Mouse (Mus musculus): ENCODE measurements around the gene Rnaset2a. TPM values are rescaled to one million over a fixed set of nuclear protein-coding genes. Genes with fewer than 3 reads are reported as not detected.
A peak's percentile ranks its signal among the peaks of the same experiment; 100 is the strongest.
"Not testable (repeated sequence)": the region's sequence is repeated elsewhere in the genome, so short reads cannot be mapped to it uniquely, and the experiment has no call there.

The Rnaset2a gene
- polyA plus RNA-seq, 1 experiment from 2014 or later = 12.6 TPM

DNA sequence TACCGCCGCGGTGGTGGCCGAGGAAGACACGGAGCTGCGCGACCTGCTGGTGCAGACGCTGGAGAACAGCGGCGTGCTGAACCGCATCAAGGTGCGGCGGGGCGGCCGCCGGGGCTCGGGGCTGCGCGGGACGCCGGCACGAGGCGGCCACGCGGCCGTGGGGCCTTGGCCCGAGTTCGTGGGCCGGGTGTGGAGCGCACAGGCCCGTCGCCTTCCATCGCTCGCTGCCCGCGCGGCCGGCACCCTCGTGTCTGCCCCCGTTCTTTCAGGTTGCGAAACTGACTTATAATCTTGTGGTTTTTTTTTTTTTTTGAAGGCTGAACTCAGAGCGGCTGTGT lies 17.7 kb upstream of the Rnaset2a start:
- H3K4me1 ChIP-seq; H3K27me3 ChIP-seq (replicated peaks); H3K9me3 ChIP-seq (replicated peaks): not testable (repeated sequence)
- peak overlapping the region; percentile 60; the same call in 1 of the 2 replicates for H3K27ac ChIP-seq (replicated peaks)
- peak overlapping the region; percentile 48 for H3K4me2 ChIP-seq
- peak overlapping the region; percentile 50 for H3K4me3 ChIP-seq (replicated peaks)
- peak overlapping the region; percentile 47 for H3K9ac ChIP-seq (replicated peaks)
- peak; percentile 46 for ATAC-seq (ENCODE audit: low FRiP score)
- 0% methylated on average over 35 of the region's 42 CpGs for WGBS
- peaks cover 13% of the 10 kb centered on the region for H3K36me3 ChIP-seq

DNA sequence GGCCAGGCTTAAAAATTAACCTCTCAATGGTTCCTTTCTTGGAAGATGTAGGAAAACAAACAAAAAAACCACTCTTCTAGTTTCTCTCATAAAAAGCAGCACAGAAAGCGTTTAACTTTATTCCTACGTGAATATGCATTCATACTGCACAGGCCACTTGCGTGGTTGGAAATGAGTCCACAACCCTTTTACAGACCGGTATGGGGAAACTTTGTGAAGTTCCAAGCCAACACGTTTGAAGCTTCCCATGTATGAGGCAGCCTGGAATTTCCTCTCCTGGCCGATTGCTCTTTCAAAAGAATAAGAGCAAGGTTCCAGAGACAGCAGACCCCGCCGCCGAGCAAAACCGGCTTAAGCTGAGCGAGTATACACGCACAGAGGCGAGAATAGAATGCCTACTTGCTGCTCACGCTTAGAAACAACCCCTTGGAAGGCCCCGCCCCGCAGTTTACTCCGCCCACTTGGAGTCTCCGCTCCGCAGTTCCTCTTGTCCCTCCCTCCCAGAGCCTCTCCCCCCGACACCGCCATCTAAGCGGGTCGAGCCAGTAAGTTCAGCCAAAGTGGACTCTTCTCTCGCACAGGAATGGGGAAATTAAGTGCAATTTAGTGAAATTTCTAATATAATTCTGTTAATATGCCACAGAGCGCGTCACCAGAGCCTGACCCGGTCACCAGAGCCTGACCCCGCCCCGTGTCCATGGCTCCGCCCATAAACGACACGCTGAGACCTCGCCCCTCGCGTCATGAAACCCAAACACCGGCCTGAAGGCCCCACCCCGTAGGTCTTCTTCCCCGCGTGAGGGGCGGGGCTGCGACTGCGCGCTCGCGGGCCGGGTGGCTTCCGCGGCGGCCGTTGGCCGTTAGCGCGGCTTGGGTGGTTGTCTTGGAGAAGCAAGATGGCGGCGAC lies 17.1 kb upstream of the Rnaset2a start, which contains the start of gene Fgfr1op:
Gene Fgfr1op, plus strand, starts transcription at position 801 of the 907 bp plus-strand sequence.
- Histone ChIP-seq H3K9ac (replicated peaks) (peak within 1 kb of the TSS; percentile 47), H3K4me2 (peak within 1 kb of the TSS; percentile 48), H3K27ac (replicated peaks) (peak within 1 kb of the TSS; percentile 72), H3K4me3 (replicated peaks) (peak within 1 kb of the TSS; percentile 50)
- H3K27me3 ChIP-seq (replicated peaks); H3K36me3 ChIP-seq; H3K9me3 ChIP-seq (replicated peaks); H3K4me1 ChIP-seq: not testable (repeated sequence)
- peak; percentile 97 for ATAC-seq (ENCODE audit: low FRiP score)
- 2% methylated on average over 18 of the region's 55 CpGs for WGBS

DNA sequence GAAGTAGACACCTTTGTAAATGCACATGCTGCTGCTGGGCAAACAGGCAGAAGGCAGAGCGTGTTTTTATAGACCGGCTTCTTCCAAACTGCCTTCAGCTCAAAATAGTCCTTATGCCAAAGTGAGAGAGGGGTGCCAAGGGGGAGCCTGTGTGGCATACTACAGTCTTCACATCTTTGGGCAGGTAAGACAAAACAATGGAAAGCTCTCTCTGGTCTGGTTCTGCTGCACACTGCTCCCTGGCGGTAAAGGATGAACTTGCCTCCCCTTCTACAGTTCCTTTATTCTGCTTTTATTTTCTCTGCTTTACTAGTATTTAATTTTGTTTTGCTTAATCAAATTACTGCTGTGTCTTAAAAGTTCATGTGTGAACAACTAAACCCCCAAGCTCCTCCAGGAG lies 13.1 kb upstream of the Rnaset2a start:
- WGBS = 47% methylated on average over 3 of the region's 3 CpGs
- H3K27ac ChIP-seq (replicated peaks) = not testable (repeated sequence)

DNA sequence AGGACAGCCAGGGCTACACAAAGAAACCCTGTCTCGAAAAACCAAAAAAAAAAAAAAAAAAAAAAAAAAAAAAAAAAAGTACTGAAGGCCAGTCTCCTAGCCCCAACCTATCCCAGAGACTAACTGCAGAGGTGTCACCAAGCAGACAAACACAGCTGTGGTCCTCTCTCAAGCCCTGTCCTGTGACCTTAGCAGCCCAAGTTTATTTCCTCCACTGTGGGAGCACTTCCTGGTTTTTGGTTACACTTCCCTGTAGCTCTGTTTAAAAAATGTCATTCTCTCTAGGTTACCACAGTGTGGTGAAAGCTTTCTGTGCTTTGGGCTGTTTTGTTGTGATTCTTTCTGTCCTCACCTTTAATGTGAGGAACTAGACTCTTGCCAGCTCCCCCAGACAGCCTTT lies 10.7 kb upstream of the Rnaset2a start:
- H3K27me3 ChIP-seq (replicated peaks); H3K4me2 ChIP-seq; ATAC-seq (ENCODE audit: low FRiP score); H3K4me3 ChIP-seq (replicated peaks); H3K36me3 ChIP-seq; H3K9me3 ChIP-seq (replicated peaks); H3K9ac ChIP-seq (replicated peaks); H3K4me1 ChIP-seq; H3K27ac ChIP-seq (replicated peaks): not testable (repeated sequence)
- no CpG with 5 or more reads among the region's 1 CpGs for WGBS

More for the DNA sequence above, 13.1 kb upstream of the Rnaset2a start:
- not testable (repeated sequence) for H3K36me3 ChIP-seq; H3K9me3 ChIP-seq (replicated peaks); H3K27me3 ChIP-seq (replicated peaks); H3K4me2 ChIP-seq; H3K4me1 ChIP-seq; H3K9ac ChIP-seq (replicated peaks); ATAC-seq (ENCODE audit: low FRiP score); H3K4me3 ChIP-seq (replicated peaks)

DNA sequence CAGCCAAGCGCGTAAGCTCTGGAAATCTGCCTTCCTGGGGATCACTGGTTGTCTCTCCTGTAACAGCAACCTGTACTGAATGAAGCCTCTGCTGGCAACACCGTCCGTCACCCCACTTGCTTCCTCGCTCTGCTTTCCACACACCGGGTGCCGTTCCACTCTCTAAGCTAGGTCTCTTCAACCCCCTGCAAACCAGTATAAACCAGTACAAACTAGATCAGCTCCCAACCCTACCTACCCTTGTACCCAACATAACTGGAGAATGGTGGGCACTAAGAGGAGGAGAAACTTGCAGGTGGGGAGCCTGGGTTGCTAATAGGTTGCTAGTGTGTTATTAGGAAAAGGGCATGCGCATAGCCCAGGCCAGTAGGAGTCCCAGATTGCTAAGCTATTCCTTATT lies 8.1 kb upstream of the Rnaset2a start:
- not testable (repeated sequence) for H3K36me3 ChIP-seq; H3K4me2 ChIP-seq; H3K4me3 ChIP-seq (replicated peaks); H3K27me3 ChIP-seq (replicated peaks); ATAC-seq (ENCODE audit: low FRiP score); H3K9me3 ChIP-seq (replicated peaks); H3K4me1 ChIP-seq; H3K9ac ChIP-seq (replicated peaks); H3K27ac ChIP-seq (replicated peaks)
- 100% methylated on average over 1 of the region's 8 CpGs for WGBS

DNA sequence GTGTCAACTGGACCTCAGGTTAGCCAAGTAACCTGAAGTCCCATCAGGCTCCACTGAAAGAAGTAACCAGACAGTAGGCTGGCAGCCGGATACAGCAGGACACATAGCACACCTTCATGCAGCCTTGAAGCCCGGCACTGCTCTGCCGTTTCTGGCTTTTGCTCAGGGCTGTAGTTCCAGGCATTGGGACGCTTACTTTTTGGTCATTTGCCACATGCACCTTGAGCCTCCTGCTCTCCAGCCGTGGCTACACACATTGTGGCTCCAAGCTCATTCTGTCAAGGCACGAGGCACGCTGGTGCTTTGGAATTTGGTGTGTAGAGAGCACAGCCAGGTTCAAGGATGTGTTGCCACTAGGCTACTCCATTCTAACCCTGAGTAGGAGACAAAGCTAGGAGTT lies 7.1 kb upstream of the Rnaset2a start:
- H3K27ac ChIP-seq (replicated peaks); H3K4me3 ChIP-seq (replicated peaks); H3K4me2 ChIP-seq; H3K4me1 ChIP-seq; H3K9me3 ChIP-seq (replicated peaks); H3K27me3 ChIP-seq (replicated peaks); ATAC-seq (ENCODE audit: low FRiP score); H3K9ac ChIP-seq (replicated peaks); H3K36me3 ChIP-seq: not testable (repeated sequence)
- WGBS = 83% methylated on average over 7 of the region's 7 CpGs

DNA sequence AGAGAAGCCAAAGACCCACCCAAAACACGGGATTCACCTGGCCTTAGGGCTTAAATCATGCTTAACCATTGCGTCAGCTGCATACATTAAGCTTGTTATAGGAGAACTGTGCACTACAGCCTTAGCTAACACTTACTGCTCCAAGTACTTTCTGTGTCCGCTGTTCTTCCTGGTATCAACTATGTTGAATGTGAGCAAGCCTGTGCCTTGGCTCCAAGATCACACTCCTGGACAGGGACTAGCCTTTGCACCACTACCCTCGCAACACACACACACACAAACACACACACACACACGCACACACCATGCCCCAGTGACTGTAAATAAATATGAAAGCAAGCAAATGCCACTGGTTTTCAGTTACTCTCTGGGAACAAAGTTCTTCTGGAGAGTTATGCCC lies 966 bp downstream of the Rnaset2a start:
- peak overlapping the region; percentile 70 for H3K4me2 ChIP-seq
- WGBS = 17% methylated on average over 5 of the region's 5 CpGs
- not testable (repeated sequence) for H3K4me1 ChIP-seq; H3K9ac ChIP-seq (replicated peaks); ATAC-seq (ENCODE audit: low FRiP score); H3K27me3 ChIP-seq (replicated peaks); H3K27ac ChIP-seq (replicated peaks); H3K36me3 ChIP-seq; H3K9me3 ChIP-seq (replicated peaks)
- peak overlapping the region; percentile 50 for H3K4me3 ChIP-seq (replicated peaks)

DNA sequence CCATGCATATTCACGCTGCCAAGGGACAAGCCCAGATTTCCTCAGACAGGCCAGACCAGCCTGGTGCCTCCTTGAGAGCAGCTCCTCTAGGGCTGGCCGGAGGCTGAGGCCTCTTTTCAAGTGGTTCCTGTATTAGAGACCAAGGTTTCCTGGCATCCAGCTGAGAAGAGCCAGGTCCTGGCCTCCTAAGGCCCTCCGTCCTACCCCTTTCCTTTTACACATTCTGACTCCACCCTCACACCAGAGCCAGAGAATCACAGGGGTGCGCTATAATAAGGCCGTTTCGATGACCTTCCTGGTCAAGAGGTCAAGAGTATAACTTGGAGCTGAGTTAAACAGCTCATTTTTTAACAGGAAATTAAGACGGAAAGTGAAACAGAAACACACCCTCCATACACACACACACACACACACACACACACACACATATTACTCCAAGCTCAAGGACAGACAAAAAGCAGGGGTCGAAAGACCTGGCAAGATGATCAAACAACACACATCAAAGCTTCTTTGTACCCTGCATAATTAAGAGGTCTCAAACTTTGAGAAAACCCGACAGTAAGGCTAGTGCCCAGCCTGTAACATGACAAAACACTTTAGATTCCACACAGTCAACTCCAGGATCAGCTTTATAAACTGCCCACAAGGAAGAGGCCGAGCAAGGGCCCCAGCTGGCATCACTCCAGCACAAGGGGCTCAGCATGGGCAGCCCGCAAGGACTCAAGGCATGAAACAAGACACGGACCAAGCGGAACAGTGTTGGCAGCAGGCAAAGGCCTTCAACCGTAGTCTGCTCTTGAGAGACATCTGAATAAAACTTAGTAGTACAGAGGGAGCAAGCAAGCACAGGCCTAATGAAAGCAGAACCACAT lies 3.9 kb downstream of the Rnaset2a start:
- not testable (repeated sequence) for ATAC-seq (ENCODE audit: low FRiP score)

DNA sequence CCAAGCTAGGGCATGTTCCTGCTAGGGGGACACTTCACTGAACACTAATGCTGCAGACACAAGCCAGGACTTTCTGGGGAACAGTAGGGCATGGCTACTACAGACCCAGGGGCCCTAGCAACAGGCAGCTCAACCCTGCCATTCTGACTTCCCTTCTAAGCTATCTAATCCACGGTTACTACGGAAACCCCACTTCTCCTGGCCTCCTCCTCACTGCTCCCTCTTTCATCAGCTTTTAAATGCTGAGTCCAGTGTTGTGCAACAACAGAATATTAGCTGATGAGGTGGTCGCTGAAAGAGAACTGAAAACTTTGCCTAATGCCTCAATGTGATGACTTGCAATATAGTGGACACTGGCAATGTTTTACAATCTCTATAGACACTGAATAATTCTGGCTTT lies 7.7 kb downstream of the Rnaset2a start:
- not testable (repeated sequence) for H3K9me3 ChIP-seq (replicated peaks); H3K9ac ChIP-seq (replicated peaks); ATAC-seq (ENCODE audit: low FRiP score)

More for the DNA sequence above, 3.9 kb downstream of the Rnaset2a start:
- not testable (repeated sequence) for H3K27me3 ChIP-seq (replicated peaks); H3K9me3 ChIP-seq (replicated peaks); H3K27ac ChIP-seq (replicated peaks); H3K4me3 ChIP-seq (replicated peaks); H3K4me2 ChIP-seq; H3K4me1 ChIP-seq; H3K36me3 ChIP-seq; H3K9ac ChIP-seq (replicated peaks)
- WGBS = 59% methylated on average over 10 of the region's 14 CpGs

DNA sequence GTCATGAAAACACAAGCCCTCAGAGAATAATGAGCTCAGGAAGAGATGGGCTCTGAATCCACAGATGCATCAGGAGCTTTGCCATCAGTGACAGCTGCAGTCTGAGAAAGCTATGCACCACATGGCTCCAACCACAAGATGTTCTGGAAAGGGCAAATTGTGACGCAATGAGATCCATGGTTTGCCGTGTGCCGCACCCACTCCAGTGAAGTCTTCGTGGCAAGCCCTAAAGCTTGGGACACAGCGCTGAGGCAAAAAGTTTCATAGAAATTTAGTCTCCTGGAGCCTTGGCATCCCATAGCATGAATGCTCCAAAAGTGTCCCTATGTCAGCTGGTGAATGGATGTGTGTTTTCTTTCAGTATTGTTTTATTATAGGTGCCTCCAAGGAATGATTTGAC lies 9.8 kb downstream of the Rnaset2a start:
- H3K27me3 ChIP-seq (replicated peaks); H3K4me1 ChIP-seq; ATAC-seq (ENCODE audit: low FRiP score); H3K27ac ChIP-seq (replicated peaks); H3K4me2 ChIP-seq; H3K9ac ChIP-seq (replicated peaks); H3K36me3 ChIP-seq; H3K4me3 ChIP-seq (replicated peaks); H3K9me3 ChIP-seq (replicated peaks): not testable (repeated sequence)
- 93% methylated on average over 5 of the region's 5 CpGs for WGBS

More for the DNA sequence above, 7.7 kb downstream of the Rnaset2a start:
- H3K4me1 ChIP-seq; H3K27me3 ChIP-seq (replicated peaks); H3K4me2 ChIP-seq; H3K27ac ChIP-seq (replicated peaks); H3K36me3 ChIP-seq; H3K4me3 ChIP-seq (replicated peaks): not testable (repeated sequence)
- WGBS = 81% methylated on average over 3 of the region's 3 CpGs

DNA sequence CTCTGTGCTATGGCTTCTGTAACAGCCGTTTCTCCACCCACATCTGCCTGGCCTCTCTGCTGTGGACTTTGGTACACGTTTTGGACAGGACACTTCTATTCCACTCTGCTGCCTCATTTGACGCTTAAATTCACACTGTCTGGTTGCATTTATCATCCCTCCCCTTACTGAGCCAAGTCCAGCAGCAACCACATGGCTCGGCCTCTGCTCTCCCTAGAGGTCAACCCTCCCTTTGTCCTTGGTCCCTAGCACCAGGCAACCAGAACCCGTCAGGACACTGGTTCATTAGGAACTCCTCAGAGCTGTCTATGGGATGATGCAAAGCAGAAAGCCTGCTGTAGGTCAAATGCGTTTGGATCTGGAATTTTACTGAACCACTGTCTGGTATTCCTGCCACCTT lies 17.0 kb downstream of the Rnaset2a start:
- no CpG with 5 or more reads among the region's 6 CpGs for WGBS
- H3K27ac ChIP-seq (replicated peaks); H3K4me2 ChIP-seq; H3K4me1 ChIP-seq; H3K36me3 ChIP-seq; H3K4me3 ChIP-seq (replicated peaks); H3K9ac ChIP-seq (replicated peaks); H3K27me3 ChIP-seq (replicated peaks); ATAC-seq (ENCODE audit: low FRiP score); H3K9me3 ChIP-seq (replicated peaks): not testable (repeated sequence)

DNA sequence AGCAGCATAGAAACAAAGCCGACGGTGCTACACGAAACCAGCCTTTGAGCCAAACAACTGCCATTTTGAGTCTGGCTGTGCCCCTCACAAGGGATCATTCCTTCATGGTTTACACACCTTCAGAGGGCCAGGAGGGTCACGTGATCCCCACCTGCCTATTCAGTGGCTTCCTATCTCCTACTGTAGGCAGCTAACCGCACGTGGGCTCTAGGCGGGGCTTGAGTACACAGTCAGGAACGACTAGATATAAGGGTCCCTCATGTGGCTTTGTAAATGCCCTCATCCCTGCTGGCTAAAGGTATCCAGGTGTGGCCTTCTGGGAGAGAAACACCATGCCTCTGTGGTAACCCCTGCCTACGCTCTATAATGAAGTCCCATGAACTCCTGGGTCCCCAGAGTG lies 18.3 kb downstream of the Rnaset2a start:
- ATAC-seq (ENCODE audit: low FRiP score) = not testable (repeated sequence)

More for the DNA sequence above, 18.3 kb downstream of the Rnaset2a start:
- WGBS = 89% methylated on average over 9 of the region's 9 CpGs
- not testable (repeated sequence) for H3K4me2 ChIP-seq; H3K9ac ChIP-seq (replicated peaks); H3K4me3 ChIP-seq (replicated peaks); H3K4me1 ChIP-seq; H3K9me3 ChIP-seq (replicated peaks); H3K27ac ChIP-seq (replicated peaks); H3K36me3 ChIP-seq; H3K27me3 ChIP-seq (replicated peaks)
